ENCODE assay signal across 8 mouse cellular contexts in genomic region chr7:12835193-12835671, GRCm38 (mm10). TPM values are rescaled to one million over a fixed set of nuclear protein-coding genes. Genes with fewer than 3 reads are reported as not detected.
DNase-seq lines count a peak whose midpoint lies in the region; ATAC-seq lines count a peak whose summit lies in the region.

No protein-coding gene starts in this region.

- peak overlapping the region; percentile 50 to 70 for H3K4me3 ChIP-seq in heart, embryonic 14.5 days (ENCODE audit: control insufficient read depth in 1 of 2, insufficient read depth in 1 of 2, low read depth in 1 of 2, low read length in 2 of 2)
- peak overlapping the region; percentile 88 for H3K4me3 ChIP-seq in macrophage (ENCODE audit: inconsistent target)

- H3K4me1 ChIP-seq in heart, embryonic 14.5 days (ENCODE audit: control insufficient read depth in 2 of 2, insufficient read depth in 2 of 2, low read length in 2 of 2), result 0 out of 4 replicates have a peak, but pooled peaks cover 0 to 2% of the 10 kb centered on the region in 2 experiments

- no peaks in the 10 kb centered on the region for H3K27me3 ChIP-seq in heart, embryonic 14.5 days (ENCODE audit: control insufficient read depth, insufficient read depth, low read length)

- H3K9ac ChIP-seq in heart, embryonic 14.5 days (ENCODE audit: low read length), result peak overlapping the region; percentile 67

- H3K9me3 ChIP-seq in heart, embryonic 14.5 days (ENCODE audit: control insufficient read depth, low read length), result peaks cover 37% of the 10 kb centered on the region

- H3K27ac ChIP-seq in heart, embryonic 14.5 days (replicated peaks in 1 of 2; ENCODE audit: control insufficient read depth in 1 of 2, insufficient read depth in 1 of 2, low read depth in 2 of 2, low read length in 2 of 2), result peak overlapping the region; percentile 18 to 74; a peak in 3 of 4 replicates
- peak overlapping the region; percentile 78 for H3K27ac ChIP-seq in macrophage

- ATAC-seq in heart, embryonic 14.5 days (ENCODE audit: insufficient number of reproducible peaks, insufficient read depth, low FRiP score, low read depth), result no peak

- 40% methylated on average over 13 of the region's 13 CpGs for WGBS in heart, embryonic 14.5 days
- 39% methylated on average over 13 of the region's 13 CpGs for whole genome bisulfite sequencing in macrophage (ENCODE audit: missing documents)

- H3K79me2 ChIP-seq in macrophage (ENCODE audit: inconsistent target), result peaks cover 23% of the 10 kb centered on the region; the same call in 1 of the 2 replicates

- peak; percentile 41 for DNase-seq in adrenal gland, adult 2 months
- DNase-seq in adrenal gland, postnatal 4 days (ENCODE audit: low spot score in 2 of 2), result no peak
- DNase-seq in thymus, postnatal 10 days (ENCODE audit: low spot score in 2 of 2), result peak; percentile 8 to 18
- DNase-seq in thymus, postnatal 14 days, result no peak
- DNase-seq in kidney, postnatal 14 days, result peak; percentile 19
- DNase-seq in testis, postnatal 14 days (ENCODE audit: low spot score), result peak; percentile 18

- H3K4me2 ChIP-seq in heart, embryonic 14.5 days (ENCODE audit: low read length), result peak overlapping the region; percentile 68

- peaks cover 42% of the 10 kb centered on the region for H3K36me3 ChIP-seq in heart, embryonic 14.5 days (ENCODE audit: control insufficient read depth, insufficient read depth, low read length)
- peaks cover 42% of the 10 kb centered on the region for H3K36me3 ChIP-seq in macrophage (ENCODE audit: inconsistent target)

RNA-seq across cellular contexts. Expression of gene Zfp110, which starts 0.7 kb away (rescaled TPM):
- 10 to 100 TPM; 19.6 to 24.4 TPM for total RNA-seq in adrenal gland, adult 2 months (2021)
- polyA plus RNA-seq in adrenal gland, adult 2 months (2012; rRNA removed), result 5.6 and 7.1 TPM in 2 replicates
- 10 to 100 TPM; 34.2 to 35.4 TPM for total RNA-seq in adrenal gland, postnatal 4 days (2021)
- polyA plus RNA-seq in heart, embryonic 14.5 days (2014; fragmentation: Nextera tagmentation; extraction: Ambion mirVana), result 22.6 and 22.7 TPM in 2 replicates
- 10 to 100 TPM in 25 of 26 experiments, 1 to 10 TPM in 1; 9.8 to 79.2 (median 32.5) TPM for total RNA-seq in macrophage (2018; cell fraction: chromatin; rRNA removed)
- 10 to 100 TPM in 24 of 26 experiments, 1 to 10 TPM in 2; 7.5 to 27.7 (median 19.3) TPM for total RNA-seq in macrophage (2018; cell fraction: cytosol; rRNA removed)
- total RNA-seq in macrophage (2018; cell fraction: nucleus; rRNA removed), result 10 to 100 TPM in 25 of 26 experiments, 1 to 10 TPM in 1; 8.9 to 46.7 (median 20.3) TPM
- 17.3 to 21.6 TPM (median 21.1 TPM) in 3 replicates for polyA plus RNA-seq in macrophage (2018)

RNA-seq across cellular contexts. Expression of gene Zfp329, which starts 16.6 kb away (rescaled TPM):
- total RNA-seq in adrenal gland, adult 2 months (2021), result 1 to 10 TPM; 9.6 to 9.9 TPM
- polyA plus RNA-seq in adrenal gland, adult 2 months (2012; rRNA removed), result 0.28 TPM in 2 replicates
- total RNA-seq in adrenal gland, postnatal 4 days (2021), result 10 to 100 TPM; 16.0 to 16.4 TPM
- polyA plus RNA-seq in heart, embryonic 14.5 days (2014; fragmentation: Nextera tagmentation; extraction: Ambion mirVana), result 13.6 and 14.8 TPM in 2 replicates
- total RNA-seq in macrophage (2018; cell fraction: chromatin; rRNA removed), result 10 to 100 TPM in 22 of 26 experiments, 1 to 10 TPM in 4; 5.3 to 66.0 (median 28.4) TPM
- total RNA-seq in macrophage (2018; cell fraction: cytosol; rRNA removed), result 1 to 10 TPM; 1.1 to 6.2 (median 3.5) TPM
- total RNA-seq in macrophage (2018; cell fraction: nucleus; rRNA removed), result 10 to 100 TPM in 23 of 26 experiments, 1 to 10 TPM in 3; 4.7 to 67.2 (median 20.8) TPM
- polyA plus RNA-seq in macrophage (2018), result 6.3 to 6.9 TPM (median 6.3 TPM) in 3 replicates

RNA-seq across cellular contexts. Expression of gene Zscan18, which starts 31.8 kb away (rescaled TPM):
- 1 to 10 TPM; 3.8 TPM for total RNA-seq in adrenal gland, adult 2 months (2021)
- polyA plus RNA-seq in adrenal gland, adult 2 months (2012; rRNA removed), result 1.4 and 2.3 TPM in 2 replicates
- 1 to 10 TPM; 8.0 to 8.2 TPM for total RNA-seq in adrenal gland, postnatal 4 days (2021)
- 5.6 and 6.6 TPM in 2 replicates for polyA plus RNA-seq in heart, embryonic 14.5 days (2014; fragmentation: Nextera tagmentation; extraction: Ambion mirVana)
- 10 to 100 TPM in 2 of 26 experiments, 1 to 10 TPM in 18, under 1 TPM in 5, not detected in 1; 0.16 to 11.1 (median 2.2) TPM for total RNA-seq in macrophage (2018; cell fraction: chromatin; rRNA removed)
- under 1 TPM; 0.07 to 0.69 (median 0.21) TPM for total RNA-seq in macrophage (2018; cell fraction: cytosol; rRNA removed)
- 1 to 10 TPM in 12 of 26 experiments, under 1 TPM in 11, not detected in 3; 0.12 to 3.2 (median 1.2) TPM for total RNA-seq in macrophage (2018; cell fraction: nucleus; rRNA removed)
- polyA plus RNA-seq in macrophage (2018), result 0.43 to 1.0 TPM (median 0.47 TPM) in 3 replicates

RNA-seq across cellular contexts. Expression of gene Zfp128, which starts 45.7 kb away (rescaled TPM):
- total RNA-seq in adrenal gland, adult 2 months (2021), result 1 to 10 TPM; 2.9 to 3.7 TPM
- polyA plus RNA-seq in adrenal gland, adult 2 months (2012; rRNA removed), result 0.28 and 0.43 TPM in 2 replicates
- total RNA-seq in adrenal gland, postnatal 4 days (2021), result 1 to 10 TPM; 5.3 to 5.7 TPM
- 3.5 and 3.8 TPM in 2 replicates for polyA plus RNA-seq in heart, embryonic 14.5 days (2014; fragmentation: Nextera tagmentation; extraction: Ambion mirVana)
- 1 to 10 TPM in 15 of 26 experiments, under 1 TPM in 8, not detected in 3; 0.34 to 9.0 (median 2.0) TPM for total RNA-seq in macrophage (2018; cell fraction: chromatin; rRNA removed)
- 1 to 10 TPM in 16 of 26 experiments, under 1 TPM in 10; 0.19 to 2.6 (median 1.3) TPM for total RNA-seq in macrophage (2018; cell fraction: cytosol; rRNA removed)
- 1 to 10 TPM in 16 of 26 experiments, under 1 TPM in 9, not detected in 1; 0.12 to 8.7 (median 1.4) TPM for total RNA-seq in macrophage (2018; cell fraction: nucleus; rRNA removed)
- polyA plus RNA-seq in macrophage (2018), result 1.6 to 2.1 TPM (median 1.9 TPM) in 3 replicates

Comparison
In these comparisons a context has a peak if more than half of its experiments do, and no peak if none do; other contexts are left out.
1. DNase-seq: peak in adrenal gland, adult 2 months (single experiment), thymus, postnatal 10 days (2 of 2), kidney, postnatal 14 days (single experiment) and testis, postnatal 14 days (single experiment); none in adrenal gland, postnatal 4 days (0 of 2) and thymus, postnatal 14 days (single experiment).